Mouse (Mus musculus) layer of hippocampus, adult 2 months (tissue): ENCODE data around the gene Fxyd5. TPM values are rescaled to one million over a fixed set of nuclear protein-coding genes. Genes with fewer than 3 reads are reported as not detected.
A peak's percentile ranks its signal among the peaks of the same experiment; 100 is the strongest.

ENCODE experiments used
- DNase-seq, 2 experiments: peaks; one replicate each; pipeline ENCODE4 v3.0.0; 2022; ENCODE audit warnings: low spot score in 2 of 2
- H3K27ac ChIP-seq: fragments of 200-600 bp; 2 replicates; pipeline ENCODE4 v1.8.1; 2022
- H3K4me3 ChIP-seq: fragments of 200-600 bp; 2 replicates; pipeline ENCODE4 v1.8.1; 2022; ENCODE audit warnings: mild to moderate bottlenecking
- CTCF ChIP-seq: fragments of 200-600 bp; conservative IDR thresholded peaks from 2 replicates; pipeline ENCODE4 v1.8.1; 2022; ENCODE audit warnings: antibody characterized with exemption, mild to moderate bottlenecking, moderate library complexity
- long read RNA-seq, 2 experiments: library from polyadenylated mRNA; stranded (forward); transcript quantifications; one replicate each; pipeline ENCODE4 v2.0.0; 2021; ENCODE audit warnings: borderline mapping rate in 2 of 2
- total RNA-seq, 2 experiments: library from RNA; stranded (reverse); gene quantifications; 2 replicates each; pipeline ENCODE4 v1.2.3; 2021

Gene Fxyd5
- 10 to 100 TPM; 17.3 to 26.9 TPM for total RNA-seq
- long read RNA-seq, experiment 1, partial matches to known transcripts, result 3 of 14 reads
- long read RNA-seq, experiment 1, other reads (novel, unspliced or antisense), result 8 of 14 reads
- long read RNA-seq, experiment 2, partial matches to known transcripts, result 10 of 24 reads
- long read RNA-seq, experiment 2, other reads (novel, unspliced or antisense), result 11 of 24 reads

GRCm38 (mm10) chr7:31042431-31042910 is at the start of gene Fxyd5:
Gene Fxyd5, minus strand, starts transcription at chr7:31042481.
- peak within 1 kb of the TSS; percentile 35 for H3K4me3 ChIP-seq
- no peak for TF ChIP-seq CTCF
- H3K27ac ChIP-seq, result peak within 1 kb of the TSS; percentile 52; the same call in 1 of the 2 replicates
- DNase-seq, result no peak

GRCm38 (mm10) chr7:31089721-31090120 is 47.4 kb upstream of the Fxyd5 start:
- H3K4me3 ChIP-seq, result no peak overlapping the region
- H3K27ac ChIP-seq, result peak overlapping the region; percentile 90; the same call in 1 of the 2 replicates
- no peak for DNase-seq
- TF ChIP-seq CTCF, result no peak

GRCm38 (mm10) chr7:31088206-31088605 is 45.9 kb upstream of the Fxyd5 start:
- peak overlapping the region; percentile 90; the same call in 1 of the 2 replicates for H3K27ac ChIP-seq
- DNase-seq, result no peak
- no peak for TF ChIP-seq CTCF
- H3K4me3 ChIP-seq, result no peak overlapping the region

GRCm38 (mm10) chr7:31087262-31087661 is 45.0 kb upstream of the Fxyd5 start:
- DNase-seq, result no peak
- no peak overlapping the region for H3K4me3 ChIP-seq
- peak overlapping the region; percentile 90 for H3K27ac ChIP-seq
- no peak for TF ChIP-seq CTCF

DNA sequence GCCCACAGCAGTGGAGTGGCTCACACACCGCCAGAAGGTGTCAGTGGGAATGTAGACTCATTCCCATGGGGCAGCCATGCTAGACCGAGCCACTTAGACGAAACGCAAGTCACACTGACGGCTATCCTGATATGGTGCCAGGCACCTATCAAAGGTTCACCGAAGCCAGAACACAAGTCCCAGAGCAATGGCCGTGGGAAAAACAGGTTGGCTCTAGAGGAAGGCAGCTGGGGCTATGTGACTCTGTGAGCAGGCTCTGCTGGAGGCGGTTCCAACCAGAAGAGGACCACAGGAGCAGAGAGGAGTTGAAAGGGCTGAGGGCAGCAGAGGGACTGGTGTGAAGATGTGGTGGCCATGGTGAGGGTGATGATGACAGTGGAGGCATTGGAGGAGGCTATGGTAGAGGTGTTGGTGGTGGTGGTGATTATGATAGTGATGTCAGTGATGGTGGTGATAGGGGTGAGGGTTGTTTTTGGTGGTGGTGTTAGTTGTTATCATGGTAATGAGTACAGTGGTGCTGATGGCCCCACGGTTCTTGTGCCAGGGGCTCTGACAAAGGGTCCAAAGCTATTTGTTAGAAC is 44.0 kb upstream of the Fxyd5 start:
- peak overlapping the region; percentile 90 for H3K27ac ChIP-seq
- H3K4me3 ChIP-seq, result no peak overlapping the region
- no peak for DNase-seq
- TF ChIP-seq CTCF, result no peak

DNA sequence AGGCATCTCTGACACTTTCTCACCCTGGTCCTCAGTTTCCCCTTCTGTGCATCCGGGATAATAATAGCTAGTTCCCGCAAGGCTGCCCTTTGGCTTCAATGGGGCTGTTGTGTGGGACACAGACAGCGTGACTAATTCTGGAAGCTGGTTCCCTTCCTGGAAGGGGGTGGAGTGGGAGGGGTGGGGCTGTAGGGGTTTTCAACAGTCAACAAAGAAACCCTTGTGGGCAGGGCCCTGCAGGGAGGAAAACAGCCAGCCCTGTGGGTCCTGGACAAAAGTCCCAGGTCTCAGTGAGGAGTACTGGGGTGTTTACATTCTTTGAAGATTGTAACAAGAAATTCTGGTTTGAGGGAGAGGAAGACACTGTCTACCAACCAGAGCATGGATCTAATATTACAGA is 42.9 kb upstream of the Fxyd5 start:
- H3K27ac ChIP-seq, result peak overlapping the region; percentile 90
- no peak for TF ChIP-seq CTCF
- no peak overlapping the region for H3K4me3 ChIP-seq
- peak; percentile 39 to 72 for DNase-seq

DNA sequence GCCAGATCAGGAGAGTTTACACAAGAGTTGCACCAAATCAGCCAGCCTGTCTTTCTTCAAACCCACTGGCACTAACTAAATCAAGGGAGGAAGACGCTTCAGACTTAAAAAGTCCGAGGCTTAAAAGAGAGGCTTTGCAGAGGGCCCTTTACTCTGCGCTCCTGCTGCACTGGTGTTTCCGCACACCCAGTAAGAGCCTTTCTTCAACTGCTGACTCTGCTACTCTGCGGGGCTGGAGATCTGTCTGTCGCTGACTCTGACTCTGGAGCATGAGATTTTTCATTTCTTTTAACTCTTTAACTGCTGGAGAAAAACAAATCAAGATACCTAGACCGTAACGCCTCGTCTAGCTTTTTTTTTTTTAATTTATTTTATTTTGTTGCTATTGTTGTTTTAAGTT is 41.9 kb upstream of the Fxyd5 start:
- TF ChIP-seq CTCF, result no peak
- DNase-seq, result no peak
- H3K27ac ChIP-seq, result peak overlapping the region; percentile 90

DNA sequence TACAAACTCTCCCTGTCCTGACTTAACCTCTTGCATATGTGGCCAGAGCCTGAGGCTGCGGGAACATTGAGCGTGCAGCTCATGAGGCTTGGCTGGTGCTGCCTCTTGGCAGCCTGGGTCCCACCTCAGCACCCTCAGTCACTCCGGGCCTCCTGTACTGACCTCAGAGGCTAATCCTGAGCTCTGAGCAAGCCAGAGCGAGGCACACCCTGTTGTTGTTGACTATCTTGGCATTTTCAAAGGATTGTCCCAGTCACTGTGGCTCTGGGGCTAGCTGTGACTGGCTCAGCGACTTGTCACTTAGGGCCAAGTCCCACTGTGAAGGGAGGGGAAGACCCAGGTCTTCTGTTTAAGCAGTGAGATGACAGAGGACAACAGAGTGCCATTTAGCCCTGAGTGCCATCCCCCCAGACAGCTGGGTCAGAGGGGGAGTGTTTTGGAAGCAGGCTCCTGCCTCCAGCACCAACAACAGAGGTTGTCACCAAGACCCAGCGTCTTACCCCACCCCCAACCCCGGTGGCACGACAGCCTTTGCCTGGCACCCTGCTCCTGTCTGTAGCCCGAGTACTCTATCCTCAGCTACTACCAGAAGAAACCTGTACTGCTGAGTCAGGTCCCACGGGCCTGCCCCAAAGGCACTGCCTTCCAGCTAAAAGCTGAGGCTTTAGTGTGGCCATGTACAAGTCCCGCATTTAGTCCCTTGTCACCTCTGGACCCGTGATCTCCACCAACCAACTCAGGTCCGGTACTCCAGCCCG is 40.7 kb upstream of the Fxyd5 start:
- DNase-seq, result no peak
- no peak for TF ChIP-seq CTCF
- no peak overlapping the region for H3K4me3 ChIP-seq
- H3K27ac ChIP-seq, result peak overlapping the region; percentile 90

More for the DNA sequence above, 41.9 kb upstream of the Fxyd5 start:
- no peak overlapping the region for H3K4me3 ChIP-seq

DNA sequence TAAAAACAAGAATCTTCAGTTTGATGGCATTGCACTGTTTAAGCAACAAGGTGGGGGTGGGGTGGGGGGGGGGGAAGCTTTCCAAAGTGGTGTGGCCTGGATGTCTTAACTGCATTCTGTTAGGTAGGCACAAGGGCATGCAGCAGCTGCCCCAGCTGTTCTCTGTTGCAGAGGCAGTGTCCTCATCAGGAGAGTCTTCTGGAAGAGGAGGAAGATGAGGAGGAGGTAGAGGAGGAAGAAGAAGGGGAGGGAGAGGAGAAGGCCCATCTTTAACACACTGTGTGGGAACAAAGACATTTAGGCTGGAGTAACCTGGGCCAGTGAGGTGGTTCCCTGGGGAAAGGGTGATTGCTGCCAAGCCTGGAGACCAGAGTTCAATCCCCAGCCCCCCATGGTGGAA is 39.8 kb upstream of the Fxyd5 start:
- peak overlapping the region; percentile 90; the same call in 1 of the 2 replicates for H3K27ac ChIP-seq
- no peak for TF ChIP-seq CTCF
- DNase-seq, result no peak

DNA sequence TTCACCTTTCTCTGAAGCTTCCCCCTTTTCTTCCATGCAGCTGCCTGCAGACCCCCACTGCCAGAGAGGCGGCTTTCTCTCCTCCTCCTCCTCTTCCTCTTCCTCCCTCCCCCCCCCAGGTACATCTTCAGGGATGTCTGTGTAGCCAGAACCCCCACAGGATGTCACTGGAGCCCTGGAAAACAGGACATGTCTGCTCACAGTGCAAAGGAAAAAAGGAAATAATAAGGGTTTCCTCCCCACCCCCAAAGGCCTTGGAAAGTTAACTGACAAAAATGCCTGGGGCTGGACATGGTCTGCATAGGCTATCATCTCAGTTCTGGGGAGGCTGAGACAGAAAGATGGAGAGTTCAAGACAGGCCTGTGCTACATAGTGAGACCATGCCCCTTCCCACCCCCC is 38.8 kb upstream of the Fxyd5 start:
- Histone ChIP-seq H3K4me3 (no peak overlapping the region), H3K27ac (peak overlapping the region; percentile 48; the same call in 1 of the 2 replicates)
- no peak for DNase-seq
- no peak for TF ChIP-seq CTCF

More for the DNA sequence above, 39.8 kb upstream of the Fxyd5 start:
- no peak overlapping the region for H3K4me3 ChIP-seq

DNA sequence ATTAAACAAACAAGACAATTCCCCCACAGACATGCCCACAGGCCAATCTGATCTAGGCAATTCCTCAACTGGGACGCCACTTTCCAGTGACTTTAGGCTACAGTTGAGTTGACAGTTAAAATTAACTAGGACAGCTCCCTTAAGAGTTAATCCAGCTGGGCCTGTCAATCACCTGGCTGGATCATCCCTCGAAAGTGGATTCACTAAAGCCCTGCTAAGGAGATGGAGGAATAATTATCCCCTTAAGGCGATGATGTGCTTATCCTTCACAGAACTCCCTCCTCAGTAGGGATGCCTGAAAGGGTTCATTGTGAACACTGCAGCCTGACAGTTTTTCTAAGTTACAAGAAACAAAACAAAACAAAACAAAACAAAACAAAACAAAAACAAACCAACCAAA is 38.3 kb upstream of the Fxyd5 start:
- no peak overlapping the region for H3K4me3 ChIP-seq
- TF ChIP-seq CTCF, result no peak
- peak overlapping the region; percentile 48 for H3K27ac ChIP-seq
- no peak for DNase-seq

DNA sequence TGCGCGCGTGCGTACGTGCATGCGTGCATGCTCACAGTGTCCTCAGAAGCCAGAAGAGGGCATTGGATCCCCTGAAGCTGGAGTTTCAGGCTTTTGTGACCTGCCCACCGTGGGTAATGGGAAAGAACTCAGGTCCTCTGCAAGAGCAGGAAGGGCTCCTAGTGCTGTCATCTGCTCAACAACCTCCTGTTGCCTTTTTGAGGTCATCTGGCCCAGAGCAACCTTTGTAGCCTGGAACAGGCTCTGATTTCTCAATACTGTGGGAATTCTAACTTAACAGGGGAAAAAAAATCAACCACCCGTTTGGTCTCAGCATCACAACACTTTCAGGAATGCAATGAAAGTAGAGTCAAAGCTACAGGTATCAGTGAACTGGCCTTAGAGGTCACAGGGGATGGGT is 37.4 kb upstream of the Fxyd5 start:
- no peak for TF ChIP-seq CTCF
- DNase-seq, result no peak
- H3K4me3 ChIP-seq, result no peak overlapping the region
- peak overlapping the region; percentile 65; the same call in 1 of the 2 replicates for H3K27ac ChIP-seq

DNA sequence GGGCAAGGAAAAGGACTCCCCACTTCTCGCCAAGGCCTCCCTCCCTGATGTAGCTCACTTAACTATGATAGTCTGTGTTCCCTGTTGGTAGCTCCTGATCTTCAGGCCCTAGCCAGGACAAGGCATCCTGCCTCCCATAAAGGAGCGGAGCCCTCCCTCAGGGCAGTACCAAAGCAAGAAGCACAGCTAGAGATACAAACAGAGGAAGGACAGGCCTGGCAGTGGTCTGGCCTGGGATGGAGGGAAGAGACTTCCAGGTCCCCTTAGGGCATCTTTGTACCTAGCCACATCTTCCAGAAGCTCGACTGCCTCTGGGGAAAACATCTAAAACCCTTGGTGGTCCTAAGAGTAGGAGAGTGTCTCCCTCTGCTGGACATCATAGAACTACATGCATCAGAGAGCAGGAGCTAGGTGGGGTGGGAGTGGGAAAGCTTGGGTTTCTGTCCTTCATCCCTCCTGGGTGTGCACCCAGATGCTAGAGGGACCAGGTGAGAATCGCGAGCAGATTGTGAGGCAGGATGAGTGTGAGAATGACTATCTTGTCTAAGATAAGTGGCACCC is 35.7 kb upstream of the Fxyd5 start:
- peak; percentile 62 to 71 for DNase-seq
- peak overlapping the region; percentile 90 for H3K27ac ChIP-seq
- H3K4me3 ChIP-seq, result no peak overlapping the region
- peak; percentile 93 for TF ChIP-seq CTCF
